Mouse (Mus musculus) bone marrow macrophage, adult 2 months (primary cell): ENCODE measurements around the gene Cxcr5. TPM values are rescaled to one million over a fixed set of nuclear protein-coding genes. Genes with fewer than 3 reads are reported as not detected.

ENCODE experiments used
- H3K27ac ChIP-seq: 2 replicates; pipeline ENCODE4 v1.5.1; 2012; ENCODE audit warnings: low read depth, low read length; ENCODE audit not compliant: insufficient read depth
- H3K4me1 ChIP-seq: 2 replicates; pipeline ENCODE4 v1.6.1; 2012; ENCODE audit warnings: low read length; ENCODE audit not compliant: control insufficient read depth, insufficient read depth
- H3K4me3 ChIP-seq: 2 replicates; pipeline ENCODE4 v1.5.1; 2012; ENCODE audit warnings: mild to moderate bottlenecking, low read length, moderate library complexity; ENCODE audit not compliant: insufficient read depth
- CTCF ChIP-seq: IDR thresholded peaks from 2 replicates; pipeline ENCODE4 v1.5.1; 2012; ENCODE audit warnings: low read depth, mild to moderate bottlenecking, low read length, moderate library complexity
- POLR2A ChIP-seq: IDR thresholded peaks from 2 replicates; pipeline ENCODE4 v1.6.1; 2012; ENCODE audit warnings: mild to moderate bottlenecking, low read depth, low read length, borderline replicate concordance
- polyA plus RNA-seq: library from polyadenylated mRNA; stranded (reverse); fragments of >200 nt; gene quantifications from 2 replicates; pipeline ENCODE4 v1.2.4, GENCODE M21; 2012; ENCODE audit not compliant: missing spikeins, insufficient read depth, insufficient read length

Cxcr5 gene
- polyA plus RNA-seq, 1 experiment = not detected

GRCm38 (mm10) chr9:44599616-44600015, 37.9 kb upstream of the Cxcr5 start:
- peaks cover 12% of the 10 kb centered on the region for H3K4me1 ChIP-seq
- no peak overlapping the region for H3K4me3 ChIP-seq
- TF ChIP-seq CTCF = no peak
- TF ChIP-seq POLR2A = no peak
- no peak overlapping the region for H3K27ac ChIP-seq

- no peak overlapping the region for H3K4me3 ChIP-seq
- TF ChIP-seq POLR2A (no peak), CTCF (no peak)
- no peak overlapping the region for H3K27ac ChIP-seq
- H3K4me1 ChIP-seq = peaks cover 15% of the 10 kb centered on the region
Measured at GRCm38 (mm10) chr9:44598899-44599495, 37.3 kb upstream of the Cxcr5 start.

GRCm38 (mm10) chr9:44597742-44598141, 36.1 kb upstream of the Cxcr5 start:
- Histone ChIP-seq H3K27ac (no peak overlapping the region), H3K4me3 (no peak overlapping the region), H3K4me1 (peaks cover 23% of the 10 kb centered on the region)
- no peak for TF ChIP-seq POLR2A
- no peak for TF ChIP-seq CTCF

GRCm38 (mm10) chr9:44595537-44595930, 33.9 kb upstream of the Cxcr5 start:
- Histone ChIP-seq H3K4me3 (no peak overlapping the region), H3K4me1 (peaks cover 22% of the 10 kb centered on the region), H3K27ac (no peak overlapping the region)
- TF ChIP-seq POLR2A = no peak
- TF ChIP-seq CTCF = no peak

- Histone ChIP-seq H3K27ac (no peak overlapping the region), H3K4me3 (no peak overlapping the region), H3K4me1 (peaks cover 22% of the 10 kb centered on the region)
- TF ChIP-seq CTCF = no peak
- TF ChIP-seq POLR2A = no peak
Measured at GRCm38 (mm10) chr9:44594901-44595536, 33.3 kb upstream of the Cxcr5 start.

GRCm38 (mm10) chr9:44593886-44594285, 32.2 kb upstream of the Cxcr5 start:
- TF ChIP-seq CTCF = no peak
- Histone ChIP-seq H3K27ac (no peak overlapping the region), H3K4me1 (peaks cover 24% of the 10 kb centered on the region), H3K4me3 (no peak overlapping the region)

- no peak for TF ChIP-seq POLR2A
- no peak for TF ChIP-seq CTCF
- H3K27ac ChIP-seq = peak overlapping the region; percentile 80
- H3K4me3 ChIP-seq = no peak overlapping the region
- H3K4me1 ChIP-seq = peaks cover 25% of the 10 kb centered on the region
Measured at GRCm38 (mm10) chr9:44593221-44593620, 31.5 kb upstream of the Cxcr5 start.

GRCm38 (mm10) chr9:44591595-44592188, 30.0 kb upstream of the Cxcr5 start:
- no peak overlapping the region for H3K4me3 ChIP-seq
- peaks cover 37% of the 10 kb centered on the region for H3K4me1 ChIP-seq
- TF ChIP-seq CTCF = no peak
- no peak for TF ChIP-seq POLR2A
- no peak overlapping the region for H3K27ac ChIP-seq

GRCm38 (mm10) chr9:44590969-44591368, 29.3 kb upstream of the Cxcr5 start:
- Histone ChIP-seq H3K4me1 (peaks cover 44% of the 10 kb centered on the region), H3K4me3 (no peak overlapping the region), H3K27ac (no peak overlapping the region)
- TF ChIP-seq CTCF = no peak
- TF ChIP-seq POLR2A = no peak

GRCm38 (mm10) chr9:44589095-44589494, 27.4 kb upstream of the Cxcr5 start:
- no peak overlapping the region for H3K27ac ChIP-seq
- H3K4me1 ChIP-seq = peaks cover 36% of the 10 kb centered on the region
- no peak overlapping the region for H3K4me3 ChIP-seq
- no peak for TF ChIP-seq CTCF
- TF ChIP-seq POLR2A = no peak
